Mouse (Mus musculus) stomach, postnatal 0 days (tissue): ENCODE results near the gene Cdon.

ENCODE experiments used
- CTCF ChIP-seq: IDR thresholded peaks from 2 replicates; pipeline ENCODE4 v1.5.1; 2016; ENCODE audit warnings: antibody characterized with exemption, low read depth, mild to moderate bottlenecking, moderate library complexity
- EP300 ChIP-seq: optimal IDR thresholded peaks from 2 replicates; pipeline ENCODE3; 2016; ENCODE audit warnings: antibody characterized with exemption

GRCm38 (mm10) chr9:35435565-35435964 lies 14.6 kb downstream of the Cdon start:
- no peak for TF ChIP-seq CTCF
- TF ChIP-seq EP300 = no peak
